Mouse (Mus musculus): Measurements from ENCODE around the gene Chid1.

The Chid1 gene

GRCm38 (mm10) chr7:141558946-141559345 is 19.3 kb upstream of the Chid1 start:
- DNase-seq (ENCODE audit: low spot score) = no peak

- no peak for DNase-seq (ENCODE audit: low spot score)
Observed at GRCm38 (mm10) chr7:141558329-141558776, 18.7 kb upstream of the Chid1 start.

- no peak for DNase-seq (ENCODE audit: low spot score)
Observed at GRCm38 (mm10) chr7:141550464-141550863, 10.8 kb upstream of the Chid1 start.

GRCm38 (mm10) chr7:141549432-141550061 is 9.9 kb upstream of the Chid1 start:
- DNase-seq (ENCODE audit: low spot score) = no peak

- no peak for DNase-seq (ENCODE audit: low spot score)
Observed at GRCm38 (mm10) chr7:141544654-141545053, 5.0 kb upstream of the Chid1 start.

- DNase-seq (ENCODE audit: low spot score) = no peak
Observed at GRCm38 (mm10) chr7:141542588-141542987, 2.9 kb upstream of the Chid1 start.

GRCm38 (mm10) chr7:141541681-141542080 is 2.0 kb upstream of the Chid1 start:
- no peak for DNase-seq (ENCODE audit: low spot score)

GRCm38 (mm10) chr7:141540312-141541081 is 840 bp upstream of the Chid1 start:
- peak; percentile 68 for DNase-seq (ENCODE audit: low spot score)

GRCm38 (mm10) chr7:141538852-141539555 is 653 bp downstream of the Chid1 start:
- DNase-seq (ENCODE audit: low spot score) = no peak

GRCm38 (mm10) chr7:141535570-141535969 is 4.1 kb downstream of the Chid1 start:
- no peak for DNase-seq (ENCODE audit: low spot score)

- no peak for DNase-seq (ENCODE audit: low spot score)
Observed at GRCm38 (mm10) chr7:141525580-141525925, 14.1 kb downstream of the Chid1 start.

- DNase-seq (ENCODE audit: low spot score) = peak; percentile 68
Observed at GRCm38 (mm10) chr7:141524760-141525579, 14.7 kb downstream of the Chid1 start.

- DNase-seq (ENCODE audit: low spot score) = no peak
Observed at GRCm38 (mm10) chr7:141524271-141524670, 15.4 kb downstream of the Chid1 start.

- no peak for DNase-seq (ENCODE audit: low spot score)
Observed at GRCm38 (mm10) chr7:141523007-141523406, 16.6 kb downstream of the Chid1 start.

GRCm38 (mm10) chr7:141519795-141520194 is 19.9 kb downstream of the Chid1 start:
- no peak for DNase-seq (ENCODE audit: low spot score)

- DNase-seq (ENCODE audit: low spot score) = no peak
Observed at GRCm38 (mm10) chr7:141518926-141519325, 20.7 kb downstream of the Chid1 start.

- no peak for DNase-seq (ENCODE audit: low spot score)
Observed at GRCm38 (mm10) chr7:141518296-141518695, 21.4 kb downstream of the Chid1 start.

GRCm38 (mm10) chr7:141517638-141518037 is 22.0 kb downstream of the Chid1 start:
- no peak for DNase-seq (ENCODE audit: low spot score)

- DNase-seq (ENCODE audit: low spot score) = no peak
Observed at GRCm38 (mm10) chr7:141510681-141511191, 28.9 kb downstream of the Chid1 start.

GRCm38 (mm10) chr7:141510196-141510595 is 29.5 kb downstream of the Chid1 start:
- DNase-seq (ENCODE audit: low spot score) = no peak

GRCm38 (mm10) chr7:141508160-141508559 is 31.5 kb downstream of the Chid1 start:
- no peak for DNase-seq (ENCODE audit: low spot score)

GRCm38 (mm10) chr7:141506278-141506677 is 33.4 kb downstream of the Chid1 start:
- DNase-seq (ENCODE audit: low spot score) = no peak

Measured in left cerebral cortex, adult 11 months (tissue).